Mouse (Mus musculus) bone marrow, adult 2 months (tissue): ENCODE measurements at regions not wholly inside any gene's neighbourhood (a gene's known extent, or its start where the extent isn't known, plus 50 kb on each side); places are given as distances from the start of the nearest gene placed in this dataset.

Experiments used
- CTCF ChIP-seq: fragments of 200-500 bp; IDR thresholded peaks from 2 replicates; pipeline ENCODE4 v1.5.1; 2011; ENCODE audit warnings: low read length, control low read depth; ENCODE audit not compliant: control insufficient read depth, insufficient read depth
- POLR2A ChIP-seq: fragments of 200-500 bp; IDR thresholded peaks from 2 replicates; pipeline ENCODE4 v1.6.1; 2011; ENCODE audit warnings: low read depth, mild to moderate bottlenecking, control low read depth, low read length, borderline replicate concordance; ENCODE audit not compliant: control insufficient read depth

DNA sequence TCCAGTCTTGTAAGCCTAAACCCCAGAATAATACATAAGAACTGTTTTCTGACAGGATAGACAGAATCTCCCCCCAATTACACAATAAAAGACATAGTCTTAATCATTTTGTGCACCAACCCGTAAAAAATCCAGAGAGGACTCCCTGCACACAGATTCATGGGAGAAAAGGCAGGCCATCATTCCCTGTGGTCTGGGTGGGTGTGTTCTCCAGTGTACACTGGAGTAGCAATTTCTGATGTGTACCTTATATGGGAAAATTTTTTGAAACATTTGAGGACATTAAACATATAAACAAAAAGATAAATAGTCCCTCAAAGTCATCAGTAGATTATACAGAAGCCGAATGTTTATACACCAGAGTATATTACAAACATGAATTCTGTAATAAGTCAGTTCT, 83.1 kb upstream of the Azi2 start:
- TF ChIP-seq CTCF (no peak), POLR2A (no peak)
